Mouse (Mus musculus) kidney, postnatal 36 days (tissue): ENCODE results near the gene Ifi47.
"Not testable (repeated sequence)": the region's sequence is repeated elsewhere in the genome, so short reads cannot be mapped to it uniquely, and the experiment has no call there.

Source experiments
- DNase-seq, 2 experiments: peaks; one replicate each; pipeline ENCODE4 v3.0.0; 2021 to 2022; ENCODE audit warnings: mixed read lengths in 2 of 2

The Ifi47 gene

DNA sequence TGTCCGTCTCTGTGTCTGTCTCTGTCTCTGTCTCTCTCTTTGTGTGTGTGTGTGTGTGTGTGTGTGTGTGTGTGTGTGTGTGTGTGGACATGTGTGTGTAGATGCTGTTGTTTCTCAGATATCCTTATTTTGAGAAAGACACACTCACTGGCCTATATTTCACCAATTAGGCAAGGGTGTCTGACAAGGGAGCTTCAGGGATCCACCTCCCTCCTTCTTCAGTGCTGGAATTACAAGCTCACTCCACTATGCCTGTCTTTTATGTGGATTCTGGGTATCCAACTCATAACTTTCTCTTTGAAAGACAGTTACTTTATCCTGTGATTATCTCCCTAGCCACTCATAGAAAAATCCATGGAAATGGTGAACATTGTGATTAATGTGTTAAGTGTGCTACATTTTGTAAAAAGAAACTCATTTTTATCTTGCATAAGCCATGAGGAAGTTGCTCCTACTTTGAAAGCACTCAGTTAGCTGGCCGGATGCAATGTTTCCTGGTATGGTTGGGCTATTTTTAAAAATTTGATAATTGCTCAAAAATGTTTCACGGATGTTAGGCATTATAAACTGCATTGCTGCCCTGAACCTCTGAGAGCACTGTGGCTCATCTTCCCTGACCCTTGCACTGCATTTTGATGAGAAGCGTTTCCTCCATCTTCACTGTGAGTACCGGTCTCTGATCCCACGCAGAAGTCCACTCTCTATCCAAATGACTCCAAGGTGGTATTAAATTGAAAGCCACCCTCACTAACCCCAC, at the start of gene Ifi47:
Gene Ifi47 (plus strand): TSS at position 587 of the 757 bp plus-strand sequence.
- DNase-seq: peak; percentile 42 to 73

DNA sequence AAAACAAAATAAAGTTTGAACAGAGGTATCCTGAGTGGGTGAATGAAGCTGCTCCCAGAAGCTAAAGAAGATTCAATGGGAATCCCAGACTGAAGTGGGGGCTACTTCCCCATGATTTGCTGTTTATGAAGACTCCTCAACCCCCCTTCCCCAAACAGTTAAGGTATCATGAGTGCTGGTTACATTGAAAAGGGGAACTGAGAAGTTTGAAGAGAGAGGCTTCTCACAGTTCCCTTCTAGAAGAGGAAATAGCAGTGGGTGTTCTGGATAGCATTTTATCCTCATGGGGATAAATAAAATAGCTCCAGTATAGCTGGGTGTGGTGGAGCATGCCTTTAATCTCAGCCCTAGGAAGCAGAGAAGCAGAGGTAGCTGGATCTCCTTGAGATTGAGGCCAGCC, 26.3 kb upstream of the Ifi47 start:
- DNase-seq: not testable (repeated sequence)

DNA sequence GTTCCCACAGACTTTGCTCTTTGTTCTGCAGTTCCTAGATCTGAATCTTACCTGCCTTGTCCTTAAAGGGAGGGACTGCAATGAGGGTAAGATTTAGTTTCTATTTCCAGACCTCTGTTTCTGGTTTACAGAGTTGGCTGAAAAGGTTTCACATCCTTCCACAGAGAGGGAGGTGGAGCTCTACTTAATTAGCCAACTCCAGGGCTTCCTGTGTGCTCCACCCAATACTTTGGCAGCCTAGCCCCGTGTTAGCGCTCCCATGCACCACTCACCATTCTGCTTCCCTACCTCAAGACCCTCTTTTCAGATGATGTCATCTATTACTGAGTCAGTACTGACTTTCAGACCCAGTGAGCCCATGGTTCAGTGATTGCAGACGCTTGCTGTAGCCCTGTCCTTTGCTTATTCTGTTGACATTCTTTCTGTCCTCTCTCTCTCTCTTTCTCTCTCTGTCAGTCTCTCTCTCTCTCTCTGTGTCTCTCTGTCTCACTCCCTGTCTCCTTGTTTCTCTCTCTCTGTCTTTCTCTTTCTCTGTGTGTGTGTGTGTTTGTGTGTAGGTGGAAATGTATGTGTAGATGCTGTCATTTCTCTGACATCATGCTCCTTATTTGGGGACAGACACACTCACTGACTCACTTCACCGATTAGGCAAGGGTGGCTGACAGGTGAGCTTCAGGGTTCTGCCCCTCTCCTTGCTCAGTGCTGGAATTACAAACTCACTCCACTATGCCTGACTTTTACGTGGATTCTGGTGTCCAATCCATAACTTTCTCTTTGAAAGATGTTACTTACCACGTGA, 25.1 kb upstream of the Ifi47 start, which contains the start of gene 9930111J21Rik2:
Gene 9930111J21Rik2 (minus strand): TSS at position 150 of the 799 bp plus-strand sequence.
- not testable (repeated sequence) for DNase-seq

DNA sequence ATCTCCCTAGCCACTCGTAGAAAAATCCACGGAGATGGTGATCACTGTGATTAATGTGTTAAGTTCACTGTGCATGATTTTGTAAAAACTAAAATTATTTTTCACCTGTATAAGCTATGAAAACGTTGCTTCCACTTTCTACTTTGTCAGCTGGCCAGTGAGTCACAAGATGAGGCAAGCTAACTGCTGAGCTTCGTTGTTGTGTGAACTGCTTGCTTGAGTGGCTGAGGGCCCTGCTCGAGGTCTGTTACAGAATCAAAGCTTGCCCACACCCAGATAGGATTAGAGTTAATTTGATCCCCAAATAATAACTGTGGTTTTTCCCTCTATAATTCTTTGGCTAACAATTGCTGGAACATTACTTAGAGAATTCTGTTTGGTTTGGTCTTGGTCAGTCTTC, 24.5 kb upstream of the Ifi47 start:
- DNase-seq: not testable (repeated sequence)

DNA sequence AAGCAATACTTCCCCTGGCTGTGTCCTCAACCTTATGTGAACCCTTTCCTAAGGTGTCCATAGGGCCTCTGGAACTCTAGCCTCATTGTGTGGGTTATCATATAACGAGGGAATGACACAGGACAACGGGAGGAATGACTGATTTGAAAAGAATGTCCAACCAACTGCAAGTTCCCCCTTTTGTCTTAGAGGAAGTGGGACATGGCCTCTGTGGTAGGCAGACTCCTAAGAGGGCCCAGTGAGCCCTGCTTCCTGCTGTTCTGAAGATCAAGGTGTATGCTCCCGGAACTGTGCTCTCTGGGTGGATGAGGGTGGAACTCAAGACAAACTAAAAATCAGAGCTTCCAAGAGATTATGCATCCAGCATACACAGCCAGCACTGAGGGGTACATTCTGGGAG, 16.3 kb upstream of the Ifi47 start:
- DNase-seq: not testable (repeated sequence)

DNA sequence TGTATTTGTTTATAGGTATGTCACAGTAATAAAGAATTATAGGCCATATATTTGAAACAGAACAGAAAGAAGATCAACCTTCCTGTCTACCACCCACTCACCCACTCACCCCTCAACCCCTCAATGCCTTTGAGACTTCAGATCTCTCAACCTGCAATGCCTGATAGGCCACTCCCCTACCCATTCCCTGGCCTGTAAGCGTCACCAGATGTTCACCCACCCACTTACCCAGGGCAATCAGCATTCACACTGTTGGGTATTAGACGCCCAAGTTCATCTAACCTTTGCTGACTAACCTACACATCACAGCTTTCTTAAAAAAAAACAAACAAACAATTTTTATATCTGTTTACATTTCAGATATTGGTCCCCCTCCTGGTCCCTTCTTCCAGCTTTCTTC, 14.5 kb upstream of the Ifi47 start:
- not testable (repeated sequence) for DNase-seq

DNA sequence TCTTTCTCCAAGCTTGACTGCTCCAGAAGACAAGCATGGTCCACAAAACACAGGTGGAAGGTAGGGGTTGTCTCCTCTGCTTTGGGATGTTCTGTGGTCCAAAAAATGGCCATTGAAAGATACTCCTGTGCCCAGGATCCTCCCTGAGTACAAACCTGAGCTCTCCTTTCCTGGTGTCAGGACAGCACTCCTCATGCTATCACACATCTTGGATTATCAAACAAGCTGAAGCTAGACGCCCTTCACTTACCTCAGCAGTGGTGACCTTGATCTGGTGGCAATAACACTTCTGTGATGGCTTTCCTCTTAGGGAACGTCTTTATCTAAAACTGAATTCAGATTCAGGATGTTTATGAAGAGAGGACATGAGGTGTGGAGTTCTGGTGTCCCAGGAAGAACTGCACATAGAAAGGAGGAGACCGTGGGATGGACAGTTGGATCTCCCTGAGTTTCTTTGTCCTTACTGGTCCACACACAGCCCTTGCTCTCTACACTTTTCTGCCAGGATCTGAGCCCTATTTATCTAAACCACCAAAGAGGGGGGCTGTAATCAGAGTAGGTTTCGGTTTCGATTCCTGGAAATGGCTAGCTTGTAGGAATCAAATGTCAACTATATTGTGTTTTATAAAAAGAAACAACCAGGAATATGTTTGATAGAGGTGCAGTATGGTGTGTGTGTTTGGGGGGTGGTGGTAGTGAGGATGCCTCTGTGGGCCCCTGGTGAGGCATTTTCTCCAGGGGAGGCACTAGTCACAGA, 12.5 kb upstream of the Ifi47 start, which contains the start of gene Tgtp2:
Gene Tgtp2 (minus strand): TSS at position 494 of the 757 bp plus-strand sequence.
- DNase-seq: peak in 1 of 2 experiments; percentile 28

DNA sequence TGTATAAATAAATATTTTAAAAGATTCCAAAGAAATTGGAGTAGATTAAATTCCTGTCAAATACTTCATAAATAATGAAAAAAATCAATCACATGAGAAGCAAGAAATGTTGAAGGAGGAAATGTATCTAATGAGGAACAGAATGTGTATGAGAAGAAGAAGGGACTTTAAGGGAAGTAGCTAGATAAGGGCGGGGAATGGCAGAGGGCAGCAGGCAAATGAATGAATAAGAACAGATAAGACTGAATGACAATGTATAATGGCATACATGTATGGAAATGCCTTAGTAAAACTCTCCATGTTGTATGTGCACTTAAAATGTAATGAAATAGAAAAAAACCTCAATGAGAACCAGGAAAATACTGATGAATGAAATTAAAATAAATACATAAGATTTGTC, 8.0 kb upstream of the Ifi47 start:
- DNase-seq: no peak

DNA sequence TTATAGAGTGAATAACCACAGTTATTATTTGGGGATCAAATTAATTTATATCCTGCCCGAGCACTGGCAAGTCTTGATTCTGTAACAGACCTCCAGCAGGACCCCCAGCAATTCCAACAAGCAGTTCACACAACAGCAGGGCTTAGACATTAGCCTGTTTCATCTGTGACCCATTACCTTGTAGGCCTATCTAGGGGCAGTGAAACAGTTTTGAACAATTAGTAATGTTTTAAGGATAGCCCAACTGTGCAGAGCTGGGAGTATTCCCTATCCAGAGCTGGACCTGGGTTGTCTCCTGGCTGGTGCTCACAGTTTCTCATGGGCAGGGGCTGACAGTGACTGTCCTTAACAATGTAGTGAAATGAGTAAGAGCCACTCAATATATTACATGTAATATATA, 625 bp downstream of the Ifi47 start:
- DNase-seq: no peak

DNA sequence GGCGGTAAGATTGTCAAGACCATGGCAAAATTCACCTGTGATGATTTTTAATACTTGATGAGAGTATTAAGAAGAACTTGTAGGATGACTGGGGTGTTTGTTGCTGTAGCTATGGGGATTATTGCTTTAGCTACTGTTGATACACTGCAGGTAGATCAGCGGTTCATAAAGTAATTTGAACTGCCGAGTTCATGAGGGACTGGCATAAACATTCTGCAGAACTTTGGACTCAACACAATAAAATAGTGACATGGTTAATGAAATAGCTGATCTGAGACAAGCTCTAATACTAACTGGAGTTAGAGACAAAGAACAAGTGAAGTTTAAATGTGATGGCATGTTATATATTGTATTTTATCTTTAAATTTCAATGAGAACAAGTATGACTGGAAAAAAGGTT, 2.3 kb downstream of the Ifi47 start:
- no peak for DNase-seq

DNA sequence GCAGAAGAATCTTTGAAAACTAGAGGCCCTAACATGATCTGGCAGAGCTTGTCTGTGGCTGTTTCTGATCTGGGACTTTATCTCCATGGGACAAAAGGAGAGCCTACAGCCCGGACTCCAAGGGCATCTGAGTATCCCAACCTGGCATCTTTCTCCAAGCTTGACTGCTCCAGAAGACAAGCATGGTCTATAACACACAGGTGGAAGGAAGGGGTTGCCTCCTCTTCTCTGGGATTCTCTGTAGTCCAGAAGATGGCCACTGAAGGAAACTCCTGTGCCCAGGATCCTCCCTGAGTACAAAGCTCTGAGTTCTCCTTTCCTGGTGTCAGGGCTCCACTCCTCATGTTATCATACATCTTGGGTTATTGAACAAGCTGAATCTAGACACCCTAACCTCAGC, 4.2 kb downstream of the Ifi47 start:
- DNase-seq: no peak

DNA sequence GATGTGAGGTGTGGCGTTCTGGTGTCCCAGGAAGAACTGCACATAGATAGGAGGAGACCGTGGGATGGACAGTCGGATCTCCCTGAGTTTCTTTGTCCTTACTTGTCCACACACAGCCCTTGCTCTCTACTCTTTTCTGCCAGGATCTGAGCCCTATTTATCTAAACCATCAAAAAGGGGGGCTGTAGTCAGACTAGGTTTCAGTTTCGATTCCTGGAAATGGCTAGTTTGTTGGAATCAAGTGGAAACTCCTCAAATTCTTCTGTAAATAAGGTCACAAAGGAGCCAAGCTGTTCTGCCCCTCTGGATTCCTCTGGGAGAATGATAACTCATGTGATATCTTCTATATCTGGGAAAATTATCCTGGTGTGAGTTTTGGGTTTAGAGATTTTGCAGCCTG, 5.0 kb downstream of the Ifi47 start:
- DNase-seq: peak; percentile 16 to 57

DNA sequence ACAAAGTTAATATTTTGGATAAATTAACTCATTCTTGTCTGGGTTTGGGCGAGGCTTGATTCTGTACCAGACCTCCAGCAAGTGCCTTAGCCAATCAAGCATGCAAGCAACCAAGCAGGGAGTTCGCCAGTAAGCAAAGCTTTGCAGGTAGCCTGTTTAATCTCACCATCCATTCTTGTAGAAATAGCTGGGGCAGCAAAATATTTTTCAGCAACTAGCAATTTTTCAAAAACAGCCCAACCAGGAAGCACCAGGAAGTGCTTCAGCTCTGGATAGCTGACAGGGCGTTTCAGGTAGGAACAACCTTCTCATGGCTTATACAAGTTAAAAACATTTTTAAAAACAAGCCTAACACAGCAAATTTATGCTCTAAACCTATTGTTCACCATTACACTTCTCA, 5.5 kb downstream of the Ifi47 start:
- peak; percentile 38 to 39 for DNase-seq

DNA sequence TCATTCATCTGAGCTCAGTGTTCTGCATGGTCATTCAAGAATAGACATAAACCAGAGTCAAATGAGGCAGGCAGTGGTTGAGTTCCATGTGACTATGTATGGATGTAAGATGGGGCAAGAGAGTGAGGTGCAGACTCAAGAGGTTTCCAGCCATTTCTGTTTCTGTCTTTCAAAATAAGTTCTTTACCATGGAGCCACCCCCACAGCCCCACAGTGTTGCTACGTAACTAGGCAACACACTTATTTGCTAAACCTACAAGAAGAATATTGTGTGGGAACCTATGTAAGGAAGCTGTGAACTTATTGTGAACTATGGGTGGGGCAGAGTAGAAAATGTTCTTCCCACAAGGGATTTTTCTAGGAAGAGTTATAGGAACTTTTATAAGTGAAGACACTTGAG, 6.8 kb downstream of the Ifi47 start:
- DNase-seq: no peak

DNA sequence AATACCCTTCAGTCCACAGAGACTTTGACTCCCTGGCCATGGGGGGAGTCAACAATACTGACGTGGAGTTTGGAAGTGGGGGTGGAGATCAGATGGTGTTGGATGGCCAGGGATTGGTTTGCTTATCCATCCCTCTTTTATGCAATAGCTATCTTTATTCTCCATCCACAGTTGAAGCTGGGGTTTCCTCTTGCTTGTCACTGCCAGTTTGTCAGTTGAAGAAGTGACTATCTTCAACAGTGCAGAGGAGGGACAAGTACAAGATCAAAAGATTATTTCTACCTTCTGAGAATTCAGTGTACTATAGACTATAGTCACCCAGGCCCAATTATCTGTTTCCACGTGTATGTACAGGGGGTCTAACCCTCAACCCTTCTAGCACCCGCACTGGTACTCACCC, 7.4 kb downstream of the Ifi47 start:
- no peak for DNase-seq

DNA sequence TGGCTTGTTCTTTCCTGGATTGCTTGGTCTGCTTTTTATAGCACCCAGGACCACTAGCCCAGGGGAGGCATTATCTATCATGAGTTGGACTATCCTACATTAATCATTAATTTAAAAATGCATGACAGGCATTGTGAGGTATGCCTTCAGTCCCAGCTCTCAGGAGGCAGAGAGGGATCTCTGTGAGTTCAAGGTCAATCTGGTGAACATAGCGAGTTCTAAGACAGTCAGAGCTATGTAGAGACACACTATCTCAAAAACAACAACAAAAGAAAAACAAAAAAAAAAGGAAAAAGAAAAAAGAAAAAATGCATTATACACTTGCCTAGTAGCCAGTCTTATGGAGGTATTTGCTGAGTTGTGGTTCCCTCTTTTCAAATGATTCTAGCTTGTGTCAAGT, 8.0 kb downstream of the Ifi47 start:
- no peak for DNase-seq

DNA sequence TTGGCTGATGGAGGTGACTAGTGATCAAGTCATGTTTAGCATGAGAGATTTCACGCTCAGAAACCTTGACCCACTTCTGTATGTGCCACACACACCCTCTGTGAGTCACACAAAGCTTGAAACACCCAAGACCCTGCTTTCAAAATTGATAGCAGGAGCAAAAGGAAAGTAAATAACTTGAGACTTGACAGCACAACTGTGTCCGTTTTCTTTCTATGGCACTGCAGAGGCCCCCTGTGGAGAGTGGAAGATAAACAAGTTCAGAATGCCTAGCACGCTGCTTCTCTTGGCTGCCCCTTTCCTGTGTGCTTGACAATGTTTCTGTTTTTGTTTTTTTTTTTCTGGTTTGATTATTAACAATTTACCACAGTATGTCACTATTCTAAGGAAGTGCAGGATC, 8.5 kb downstream of the Ifi47 start:
- peak; percentile 45 to 54 for DNase-seq

DNA sequence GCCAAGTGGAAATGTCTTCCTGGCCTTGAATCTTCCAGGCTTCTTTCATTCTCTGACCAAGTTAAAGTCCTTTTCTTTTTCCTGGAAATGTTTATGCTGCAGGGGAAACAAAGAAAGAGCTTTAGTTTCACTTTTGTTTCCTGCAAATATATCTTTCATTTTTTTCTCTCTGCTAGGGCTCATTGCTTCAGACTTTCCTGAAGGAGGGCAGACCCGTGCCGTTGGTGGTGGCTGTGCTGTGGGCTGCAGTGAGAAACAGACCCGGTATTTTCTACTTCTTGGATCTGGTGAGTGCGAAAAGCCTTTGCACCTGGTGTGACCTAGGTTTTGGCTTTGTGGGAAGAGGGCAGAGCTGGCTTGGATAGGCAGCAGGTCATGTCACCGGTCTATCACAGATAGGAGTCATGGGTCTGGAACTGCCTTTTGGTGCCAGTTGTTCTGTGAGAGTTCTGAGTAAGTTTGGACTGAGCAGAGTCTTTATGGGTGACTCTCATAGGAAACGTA, 10.5 kb downstream of the Ifi47 start:
- no peak for DNase-seq

DNA sequence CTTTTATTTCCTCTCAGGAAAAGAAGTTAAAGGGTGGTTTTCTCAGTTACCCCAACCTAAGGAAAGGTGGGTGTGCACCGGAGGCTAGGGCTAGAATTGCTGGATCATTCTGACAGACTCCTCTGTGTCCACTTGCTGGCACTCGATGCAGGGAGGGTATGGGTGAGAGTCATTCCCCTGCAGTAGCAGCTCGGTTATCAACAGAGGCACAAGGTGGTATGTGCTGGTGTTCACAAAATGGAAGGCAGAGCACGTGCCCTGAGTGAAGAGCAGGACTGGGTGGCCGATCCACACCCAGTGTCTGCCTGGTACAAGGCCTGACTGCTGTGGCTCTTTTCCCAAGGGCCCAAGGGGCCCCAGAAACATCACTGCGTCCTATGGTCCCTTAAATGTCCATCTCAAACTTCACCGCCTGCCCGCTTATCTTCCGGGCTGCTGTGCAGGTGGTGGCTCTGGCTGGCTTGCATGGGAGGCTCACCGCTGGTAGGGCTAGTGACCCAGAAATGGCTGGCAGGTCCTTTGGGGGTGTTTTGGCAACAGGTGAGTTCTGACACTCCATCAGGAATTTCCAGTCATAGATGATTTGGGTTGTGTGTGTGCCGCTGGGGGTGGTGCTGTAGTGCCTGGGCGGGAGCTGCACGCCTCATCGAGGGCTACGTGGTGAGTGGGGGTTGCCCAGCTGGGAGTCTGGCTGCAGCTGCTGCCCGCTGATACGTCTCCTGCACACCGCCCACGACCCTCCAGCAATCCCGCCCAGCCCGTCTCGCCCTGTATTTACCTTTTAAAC, 11.6 kb downstream of the Ifi47 start:
- DNase-seq: peak; percentile 24 to 50

DNA sequence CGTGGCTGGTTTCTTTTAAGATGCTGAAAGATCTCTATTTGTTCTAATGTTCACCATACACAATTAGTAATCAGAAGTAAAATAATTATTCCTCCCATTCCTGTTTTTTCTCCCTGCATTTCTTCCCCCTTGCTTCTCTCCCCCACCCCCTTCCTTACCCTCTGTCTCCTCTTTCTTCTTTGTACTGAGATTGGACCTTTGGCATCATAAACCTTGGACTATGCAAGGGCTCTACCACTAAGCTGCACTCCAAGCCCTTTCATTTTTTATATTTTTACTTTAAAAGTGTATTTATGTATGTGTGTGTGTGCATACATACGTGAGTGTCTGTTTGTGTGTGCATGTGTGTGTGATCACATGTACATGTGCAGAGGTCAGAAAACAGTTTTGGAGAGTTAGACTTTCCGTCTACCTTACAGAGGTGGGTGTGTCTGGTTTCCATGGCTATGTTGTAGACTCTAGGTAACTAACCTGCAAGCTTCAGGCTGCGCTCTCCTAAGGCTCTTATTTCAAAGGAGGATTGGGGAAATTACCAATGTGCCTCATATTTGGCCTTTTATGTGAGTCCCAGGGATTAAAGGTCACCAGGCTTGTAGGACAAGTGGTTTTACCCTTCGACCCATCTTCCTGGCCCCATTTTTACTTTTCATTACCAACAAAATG, 12.7 kb downstream of the Ifi47 start:
- DNase-seq: no peak

DNA sequence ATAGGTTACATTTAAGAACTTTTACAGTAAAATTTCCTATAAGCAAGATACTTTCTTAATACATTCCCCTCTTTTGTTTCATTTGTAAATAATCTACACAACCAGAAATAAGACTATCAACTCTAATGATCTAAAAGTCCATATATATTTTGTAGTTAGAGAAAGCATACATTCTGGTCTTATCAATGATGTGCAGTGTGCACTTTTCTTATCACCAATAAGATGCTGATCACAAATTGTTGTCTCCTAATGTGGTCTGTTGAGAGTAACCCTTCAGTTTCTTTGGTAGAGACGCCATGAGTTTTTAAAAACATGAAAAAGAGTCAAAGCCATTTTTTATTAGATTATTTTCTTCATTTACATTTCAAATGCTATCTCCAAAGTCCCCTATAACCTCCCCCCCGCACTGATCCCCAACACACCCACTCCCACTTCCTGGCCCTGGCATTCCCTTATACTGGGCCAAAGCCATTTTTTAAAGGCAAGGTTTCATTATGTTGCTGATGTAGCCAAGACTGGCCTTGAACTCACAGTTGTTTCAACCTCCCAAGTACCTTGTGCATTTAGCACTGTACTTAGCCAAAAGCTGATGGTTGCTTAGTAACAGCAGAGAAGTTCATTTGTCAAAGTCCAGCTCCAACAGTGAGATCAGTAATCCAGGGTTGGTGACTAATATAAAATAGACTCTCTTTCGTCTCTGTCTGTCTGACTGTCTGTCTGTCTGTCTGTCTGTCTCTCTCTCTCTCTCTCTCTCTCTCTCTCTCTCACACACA, 13.5 kb downstream of the Ifi47 start:
- no peak for DNase-seq
